Mouse (Mus musculus) gastrocnemius, adult 2 months (tissue): ENCODE measurements around the gene Clk4. TPM values are rescaled to one million over a fixed set of nuclear protein-coding genes. Genes with fewer than 3 reads are reported as not detected.

Experiments used
- DNase-seq: peaks from one replicate; pipeline ENCODE4 v3.0.0; 2022
- H3K27ac ChIP-seq: fragments of 200-600 bp; 2 replicates; pipeline ENCODE4 v1.8.1; 2022; ENCODE audit warnings: mild to moderate bottlenecking
- H3K4me3 ChIP-seq: fragments of 200-600 bp; 2 replicates; pipeline ENCODE4 v1.8.1; 2022; ENCODE audit warnings: mild to moderate bottlenecking, moderate library complexity
- CTCF ChIP-seq: fragments of 200-600 bp; IDR thresholded peaks from 2 replicates; pipeline ENCODE4 v1.8.1; 2022; ENCODE audit warnings: antibody characterized with exemption, mild to moderate bottlenecking, moderate library complexity
- intact Hi-C: fragments of 180-260 bp; cut with DNase I; formaldehyde crosslinking; loops from one replicate; pipeline ENCODE4 v1.15.1; 2025
- total RNA-seq, 2 experiments: library from RNA; stranded (reverse); gene quantifications; 2 replicates each; pipeline ENCODE4 v1.2.3; 2021

Clk4 gene
- total RNA-seq, 2 experiments from 2014 or later, result 43.9 to 61.7 TPM

- no peak for DNase-seq
- H3K27ac ChIP-seq, result no peak overlapping the region
- intact Hi-C loops, result no loop called here
- no peak overlapping the region for H3K4me3 ChIP-seq
- no peak for TF ChIP-seq CTCF
Measured at GRCm38 (mm10) chr11:51274418-51274817, 12.9 kb downstream of the Clk4 start.

DNA sequence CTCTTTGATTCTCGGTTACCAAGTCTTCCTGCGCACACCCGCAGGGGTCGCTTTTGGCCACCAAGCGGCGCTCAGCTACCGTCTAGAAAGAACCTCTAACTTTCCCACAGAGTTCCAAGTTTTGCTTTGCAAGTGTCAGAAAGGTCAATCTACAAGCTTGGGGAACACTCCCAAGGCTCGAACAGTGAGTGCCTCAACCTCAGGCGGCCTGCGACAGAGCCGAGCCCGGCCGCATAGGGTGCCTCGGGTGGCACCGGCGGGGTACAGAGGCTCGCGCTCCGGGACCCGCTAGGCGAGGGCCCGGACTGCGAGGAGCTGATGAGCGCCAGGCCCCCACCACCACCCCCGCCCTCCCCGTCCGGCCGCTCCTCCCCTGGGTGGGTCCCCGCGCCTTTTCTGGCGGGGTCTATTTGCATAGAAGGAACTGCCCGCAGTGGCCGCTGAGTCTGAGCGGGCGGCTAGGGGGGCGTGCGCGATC, 28.1 kb downstream of the Clk4 start, which contains the start of gene Col23a1:
TSS of gene Col23a1 (plus strand) at position 357 of the 478 bp plus-strand sequence.
- peak; percentile 86 for DNase-seq
- Histone ChIP-seq H3K4me3 (peak within 1 kb of the TSS; percentile 86), H3K27ac (peak within 1 kb of the TSS; percentile 87)
- peak; percentile 93 for TF ChIP-seq CTCF
- intact Hi-C loops, result loop anchor here (1.0 to 10.0 kb wide), 4 partner anchors 158 to 395 kb away; partner anchors contain the start of gene 0610009B22Rik

DNA sequence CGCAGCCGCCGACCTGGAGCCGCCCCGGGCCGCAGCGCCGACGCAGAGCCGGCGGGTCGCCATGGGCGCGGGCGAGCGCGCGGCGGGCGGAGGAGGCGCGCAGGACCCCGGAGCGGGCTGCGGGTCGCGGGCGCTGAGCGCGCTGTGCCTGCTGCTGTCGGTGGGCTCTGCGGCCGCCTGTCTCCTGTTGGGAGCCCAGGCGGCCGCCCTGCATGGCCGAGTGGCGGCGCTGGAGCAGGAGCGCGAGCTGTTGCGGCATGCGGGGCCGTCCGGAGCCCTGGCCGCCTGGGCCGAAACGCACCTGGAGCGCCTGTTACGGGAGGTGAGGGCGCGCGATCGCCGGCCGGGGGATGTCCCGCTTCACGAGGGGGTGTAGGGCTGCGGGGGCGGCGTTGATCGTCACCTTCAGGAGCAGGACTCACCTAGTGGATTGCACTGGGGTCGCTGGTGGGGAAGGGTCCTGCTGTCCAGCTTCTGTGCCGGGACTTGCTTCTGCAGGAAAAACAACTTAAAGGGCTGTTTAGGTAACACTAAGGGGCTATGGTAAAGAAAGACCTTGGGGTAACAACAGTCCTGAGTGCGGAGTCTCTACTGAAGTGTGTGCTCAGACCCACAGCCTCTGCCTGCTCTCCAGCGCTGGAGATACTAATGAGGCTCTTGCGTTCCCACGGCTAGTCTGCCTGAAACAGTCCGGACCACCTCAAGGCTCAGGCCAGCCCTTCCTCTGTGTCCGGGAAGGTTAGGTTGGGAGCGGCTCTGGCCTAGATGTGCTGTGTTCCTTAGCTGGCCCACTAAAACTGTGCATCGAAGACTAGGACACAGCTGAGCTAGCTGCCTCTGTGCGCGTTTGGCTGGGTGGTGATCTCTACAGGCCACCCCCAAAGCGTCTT, 28.8 kb downstream of the Clk4 start:
- peak; percentile 60 for DNase-seq
- intact Hi-C loops, result no loop called here
- peak overlapping the region; percentile 87; the same call in 1 of the 2 replicates for H3K27ac ChIP-seq
- H3K4me3 ChIP-seq, result peak overlapping the region; percentile 86
- peak; percentile 46 for TF ChIP-seq CTCF

DNA sequence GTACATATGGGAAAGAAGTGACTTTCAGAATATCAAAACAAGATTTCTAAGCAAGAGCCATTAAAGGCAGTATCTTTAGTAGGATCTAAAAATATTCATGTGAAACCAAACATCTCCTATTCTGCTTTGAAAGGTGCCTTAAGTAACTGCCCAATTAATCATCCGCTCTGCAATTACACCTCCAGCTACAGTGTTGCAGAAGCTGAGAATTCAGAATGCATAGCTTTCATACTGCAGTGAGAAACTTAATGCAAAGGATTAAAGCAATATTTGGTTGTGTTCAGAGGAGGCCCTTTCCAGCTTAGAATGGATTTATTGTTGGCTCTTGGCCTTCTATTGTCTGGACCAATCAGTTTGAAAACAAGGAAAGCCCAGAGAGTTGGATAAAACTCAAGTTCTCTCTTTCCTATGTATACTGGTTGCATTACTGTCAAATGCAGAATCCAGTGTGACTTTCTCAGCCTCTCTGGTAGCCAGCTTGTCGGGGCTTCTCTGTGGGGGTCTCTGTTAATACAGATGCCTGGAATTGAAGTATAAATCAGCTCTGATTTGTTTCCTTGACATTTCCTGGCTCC, 32.5 kb downstream of the Clk4 start:
- no peak overlapping the region for H3K4me3 ChIP-seq
- no peak overlapping the region for H3K27ac ChIP-seq
- TF ChIP-seq CTCF, result no peak
- no peak for DNase-seq
- intact Hi-C loops, result no loop called here

DNA sequence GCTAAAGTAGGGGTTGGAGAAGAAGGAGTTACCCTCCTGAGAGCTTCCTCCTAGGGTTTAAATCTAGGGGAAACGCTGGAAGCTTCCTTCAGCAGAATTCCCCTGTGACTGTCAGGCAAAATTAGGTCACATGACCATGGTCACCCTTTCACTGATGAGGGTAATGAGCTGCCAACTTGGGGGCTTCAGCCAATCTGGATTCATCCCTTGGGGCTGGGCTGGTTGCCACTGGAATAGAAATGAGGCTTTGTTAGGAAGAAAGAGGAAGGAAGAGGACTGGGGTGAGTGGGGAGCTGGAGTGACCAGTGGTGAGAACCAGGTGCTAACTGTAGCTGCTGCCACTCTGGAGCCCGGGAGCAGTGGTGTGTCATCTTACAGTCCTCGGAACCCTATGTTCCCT, 34.2 kb downstream of the Clk4 start:
- no peak for DNase-seq
- no peak for TF ChIP-seq CTCF
- intact Hi-C loops, result no loop called here

GRCm38 (mm10) chr11:51298691-51299090, 37.2 kb downstream of the Clk4 start:
- intact Hi-C loops, result no loop called here
- H3K4me3 ChIP-seq, result no peak overlapping the region
- DNase-seq, result no peak
- no peak for TF ChIP-seq CTCF
- H3K27ac ChIP-seq, result no peak overlapping the region

More for the DNA sequence above, 34.2 kb downstream of the Clk4 start:
- Histone ChIP-seq H3K4me3 (no peak overlapping the region), H3K27ac (no peak overlapping the region)

GRCm38 (mm10) chr11:51302396-51302795, 40.9 kb downstream of the Clk4 start:
- Histone ChIP-seq H3K4me3 (no peak overlapping the region), H3K27ac (no peak overlapping the region)
- intact Hi-C loops, result no loop called here
- DNase-seq, result no peak
- no peak for TF ChIP-seq CTCF

DNA sequence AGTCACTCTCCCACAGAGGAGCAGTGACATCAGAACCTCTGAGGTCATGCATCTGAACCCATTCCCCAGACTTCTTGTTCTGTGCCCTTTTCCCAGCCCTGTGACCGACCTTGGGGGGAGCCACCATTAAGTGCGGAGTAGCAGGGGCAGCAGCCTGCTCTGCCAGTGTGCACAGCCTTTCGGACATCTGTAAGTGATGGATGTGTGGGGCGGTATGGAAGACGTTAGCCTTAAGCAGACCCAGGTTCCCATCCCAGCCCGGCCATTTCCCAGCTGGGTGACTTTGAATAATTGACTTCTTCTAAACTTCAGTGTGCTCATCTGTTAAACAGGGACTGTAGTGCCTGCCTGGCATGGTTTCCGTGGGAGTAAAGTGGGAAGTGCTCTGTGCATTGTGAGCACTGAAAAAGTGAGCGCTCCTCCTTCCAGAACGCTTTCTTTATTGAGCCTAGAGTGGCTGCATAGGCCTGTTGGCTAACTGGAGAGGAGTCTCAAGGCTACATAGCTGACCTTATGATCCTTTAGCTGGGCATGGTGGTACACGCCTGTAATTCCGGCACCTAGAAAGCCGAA, 42.5 kb downstream of the Clk4 start:
- intact Hi-C loops, result no loop called here
- no peak for TF ChIP-seq CTCF
- no peak for DNase-seq
- no peak overlapping the region for H3K27ac ChIP-seq
- no peak overlapping the region for H3K4me3 ChIP-seq

DNA sequence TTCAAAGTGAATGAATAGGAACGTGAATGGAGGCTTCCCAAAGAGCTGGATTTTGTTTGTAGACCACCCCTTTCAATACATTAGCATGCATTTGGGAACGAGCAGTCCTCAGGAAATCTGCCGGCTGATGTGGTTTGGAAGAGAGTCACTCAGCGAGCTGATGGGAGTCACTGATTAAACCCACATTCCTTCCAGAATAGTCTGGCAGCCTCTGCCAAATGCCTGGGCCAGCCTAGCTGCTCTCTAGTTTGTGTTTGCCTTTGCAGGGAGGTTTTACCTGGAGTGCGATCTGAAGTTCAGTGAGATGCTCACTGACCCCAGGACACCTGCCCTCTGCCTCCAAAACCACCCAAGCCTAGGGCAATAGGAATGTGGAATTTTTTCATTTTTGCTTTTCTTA, 46.8 kb downstream of the Clk4 start:
- no peak for TF ChIP-seq CTCF
- Histone ChIP-seq H3K27ac (no peak overlapping the region), H3K4me3 (no peak overlapping the region)
- intact Hi-C loops, result no loop called here
- DNase-seq, result no peak

DNA sequence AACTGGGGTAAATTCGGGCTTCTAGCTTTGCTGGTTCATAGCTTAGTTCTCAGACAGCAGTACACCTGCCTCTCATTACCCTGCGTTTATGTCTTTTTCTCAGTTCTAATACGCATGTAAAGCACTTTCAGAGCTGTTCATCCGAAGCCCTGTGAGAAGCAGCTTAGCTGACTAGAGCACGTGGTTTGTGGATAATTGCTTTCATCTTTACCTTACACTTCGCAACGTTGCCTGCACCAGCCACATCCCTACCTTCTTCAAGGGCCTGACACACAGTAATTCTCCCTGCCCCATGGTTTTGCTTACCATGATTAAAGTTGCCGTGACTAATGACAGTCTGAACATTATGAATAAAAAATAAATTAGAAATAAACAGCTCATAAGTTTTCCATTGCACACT, 50.3 kb downstream of the Clk4 start:
- intact Hi-C loops, result loop anchor here (5.0 kb wide), 1 partner anchor 85 kb away; no protein-coding TSS in a partner anchor
- Histone ChIP-seq H3K27ac (no peak overlapping the region), H3K4me3 (no peak overlapping the region)
- no peak for DNase-seq
- no peak for TF ChIP-seq CTCF

GRCm38 (mm10) chr11:51315991-51316810, 54.7 kb downstream of the Clk4 start:
- Histone ChIP-seq H3K27ac (no peak overlapping the region), H3K4me3 (no peak overlapping the region)
- intact Hi-C loops, result no loop called here
- no peak for TF ChIP-seq CTCF
- no peak for DNase-seq

- Histone ChIP-seq H3K4me3 (no peak overlapping the region), H3K27ac (no peak overlapping the region)
- no peak for TF ChIP-seq CTCF
- no peak for DNase-seq
- intact Hi-C loops, result no loop called here
Measured at GRCm38 (mm10) chr11:51320609-51321008, 59.1 kb downstream of the Clk4 start.
